Mouse (Mus musculus) cerebellum, adult 2 months (tissue): ENCODE measurements around the gene Cltrn. TPM values are rescaled to one million over a fixed set of nuclear protein-coding genes. Genes with fewer than 3 reads are reported as not detected.

ENCODE experiments used
- DNase-seq, 2 experiments: peaks; one replicate each; pipeline ENCODE4 v3.0.0; 2021
- H3K27ac ChIP-seq: fragments of 200-500 bp; 2 replicates; pipeline ENCODE4 v1.5.1; 2012; ENCODE audit warnings: low read length, control low read depth, inconsistent platforms; ENCODE audit not compliant: insufficient read depth
- H3K27me3 ChIP-seq: fragments of 200-500 bp; 2 replicates; pipeline ENCODE4 v1.6.1; 2012; ENCODE audit warnings: inconsistent platforms, mild to moderate bottlenecking, low read length, moderate library complexity; ENCODE audit not compliant: control insufficient read depth, insufficient read depth
- H3K4me1 ChIP-seq: fragments of 200-500 bp; 2 replicates; pipeline ENCODE4 v1.6.1; 2011; ENCODE audit warnings: low read length; ENCODE audit not compliant: control insufficient read depth, insufficient read depth
- H3K4me3 ChIP-seq: fragments of 200-500 bp; replicated peaks from 2 replicates; pipeline ENCODE3; 2011; ENCODE audit warnings: mild to moderate bottlenecking, low read depth, low read length, control low read depth; ENCODE audit not compliant: insufficient read depth
- CTCF ChIP-seq: fragments of 200-500 bp; IDR thresholded peaks from 2 replicates; pipeline ENCODE4 v1.5.1; 2011; ENCODE audit warnings: low read depth, mild to moderate bottlenecking, control low read depth, low read length, moderate library complexity, borderline replicate concordance; ENCODE audit not compliant: insufficient read depth
- POLR2A ChIP-seq: fragments of 200-500 bp; IDR thresholded peaks from 2 replicates; pipeline ENCODE4 v1.6.1; 2011; ENCODE audit warnings: low read length, control low read depth, borderline replicate concordance; ENCODE audit not compliant: insufficient read depth
- WGBS: fragments of 180-500 bp; shearing (Covaris S2); methylation state at CpG from one replicate; pipeline ENCODE4 v1.1.7; 2018; 5-methylcytosine and 5-hydroxymethylcytosine counted together
- polyA plus RNA-seq: library from polyadenylated mRNA; depleted of rRNA; stranded (reverse); fragments of >200 nt; gene quantifications from 2 replicates; pipeline ENCODE4 v1.2.3, GENCODE M21; 2012; rRNA removed

Cltrn gene
- polyA plus RNA-seq, 1 experiment = 0.23 TPM

- 56% methylated on average over 6 of the region's 6 CpGs for WGBS
Measured at GRCm38 (mm10) chrX:164145463-164146250, 57.0 kb downstream of the Cltrn start.

DNA sequence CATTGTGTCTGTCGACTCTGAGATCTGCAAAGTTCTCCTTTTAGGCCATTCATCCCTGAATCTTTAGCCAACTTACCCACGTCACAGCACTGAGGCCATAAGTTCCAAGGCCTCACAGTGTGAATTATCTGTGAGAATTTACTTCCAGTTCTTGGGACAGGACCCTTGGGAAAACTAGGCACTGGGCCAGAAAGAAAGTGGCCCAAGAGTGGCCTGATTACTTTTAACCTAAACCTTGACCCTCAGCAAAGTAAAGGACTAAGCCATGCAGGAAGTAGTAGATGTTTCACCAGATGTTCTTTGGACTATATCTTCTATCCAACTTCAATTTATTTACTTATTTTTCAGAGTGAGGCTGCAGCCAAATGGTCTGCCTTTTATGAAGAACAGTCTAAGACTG is 64.1 kb downstream of the Cltrn start:
- Histone ChIP-seq H3K4me1 (no peaks in the 10 kb centered on the region), H3K4me3 (no peak overlapping the region), H3K27ac (no peak overlapping the region), H3K27me3 (no peaks in the 10 kb centered on the region)
- WGBS = 55% methylated on average over 2 of the region's 2 CpGs
- no peak for DNase-seq
- TF ChIP-seq POLR2A = no peak
- no peak for TF ChIP-seq CTCF

More at GRCm38 (mm10) chrX:164145463-164146250, 57.0 kb downstream of the Cltrn start:
- DNase-seq = no peak
- Histone ChIP-seq H3K4me1 (no peaks in the 10 kb centered on the region), H3K27ac (no peak overlapping the region), H3K27me3 (no peaks in the 10 kb centered on the region), H3K4me3 (no peak overlapping the region)
- TF ChIP-seq CTCF (no peak), POLR2A (no peak)

DNA sequence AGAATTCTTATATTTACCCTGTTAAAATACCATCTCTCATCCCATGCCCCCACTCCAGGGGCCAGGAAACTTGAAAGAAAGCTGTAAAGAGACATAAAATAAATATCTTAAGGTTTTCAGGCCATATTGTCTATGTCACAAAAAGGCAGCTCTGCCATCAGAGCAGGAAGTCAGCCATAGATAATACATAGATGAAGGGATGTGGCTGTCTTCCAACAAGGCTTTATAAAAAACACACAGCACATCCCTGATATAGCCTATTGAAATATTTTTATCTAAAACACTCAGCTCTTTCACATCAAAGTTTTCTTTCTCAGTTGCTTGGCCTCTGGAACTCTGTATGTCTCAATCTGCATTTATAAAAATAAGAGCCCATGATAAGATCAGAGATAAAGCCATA is 65.0 kb downstream of the Cltrn start:
- TF ChIP-seq CTCF (no peak), POLR2A (no peak)
- Histone ChIP-seq H3K27me3 (no peaks in the 10 kb centered on the region), H3K4me1 (no peaks in the 10 kb centered on the region), H3K27ac (no peak overlapping the region), H3K4me3 (no peak overlapping the region)
- DNase-seq = no peak

DNA sequence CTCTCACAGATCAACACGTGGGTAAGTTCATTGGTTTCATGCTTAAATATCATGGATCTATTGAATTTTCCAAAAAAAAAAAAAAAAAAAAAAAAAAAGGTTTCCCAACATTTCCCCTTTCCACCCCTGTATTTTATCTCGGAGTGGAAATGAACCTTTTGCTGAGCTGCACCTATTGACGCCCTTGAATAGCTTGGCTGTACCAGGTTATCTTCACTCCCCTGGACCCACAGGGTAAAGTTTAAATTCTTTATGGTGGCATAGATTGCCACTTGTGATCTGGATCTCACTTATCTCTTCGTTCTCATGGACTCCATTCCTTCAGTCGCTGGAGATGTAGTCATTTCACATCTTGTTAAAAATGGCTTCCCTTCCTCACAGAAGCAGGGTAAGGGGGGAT is 66.0 kb downstream of the Cltrn start:
- Histone ChIP-seq H3K27ac (no peak overlapping the region), H3K4me3 (no peak overlapping the region), H3K27me3 (no peaks in the 10 kb centered on the region), H3K4me1 (no peaks in the 10 kb centered on the region)
- TF ChIP-seq POLR2A (no peak), CTCF (no peak)
- no peak for DNase-seq
- 81% methylated on average over 5 of the region's 5 CpGs for WGBS

- DNase-seq = no peak
- WGBS = 81% methylated on average over 1 of the region's 1 CpGs
- Histone ChIP-seq H3K4me3 (no peak overlapping the region), H3K27me3 (no peaks in the 10 kb centered on the region), H3K4me1 (no peaks in the 10 kb centered on the region), H3K27ac (no peak overlapping the region)
- no peak for TF ChIP-seq POLR2A
- no peak for TF ChIP-seq CTCF
Measured at GRCm38 (mm10) chrX:164164681-164165080, 76.1 kb downstream of the Cltrn start.

Other genes starting within 250 kb of the Cltrn start
- 51.1 and 57.8 TPM in 2 replicates for gene Ap1s2, start 179.8 kb upstream of the Cltrn start, polyA plus RNA-seq
- gene Zrsr2, start 130.2 kb upstream of the Cltrn start, polyA plus RNA-seq = 32.4 and 36.8 TPM in 2 replicates
- 3.4 and 3.6 TPM in 2 replicates for gene Car5b, start 60.8 kb upstream of the Cltrn start, polyA plus RNA-seq
- gene Siah1b, start 12.3 kb upstream of the Cltrn start, polyA plus RNA-seq = 9.0 and 9.7 TPM in 2 replicates
- 1.2 and 1.3 TPM in 2 replicates for gene Ace2, start 50.5 kb downstream of the Cltrn start, polyA plus RNA-seq
- gene Bmx, start 169.4 kb downstream of the Cltrn start, polyA plus RNA-seq = 1.0 and 1.1 TPM in 2 replicates
- 4.5 and 5.1 TPM in 2 replicates for gene Pir, start 180.5 kb downstream of the Cltrn start, polyA plus RNA-seq